Mouse (Mus musculus) liver, embryonic 11.5 days (tissue): ENCODE data around the gene Nfkbib. TPM values are rescaled to one million over a fixed set of nuclear protein-coding genes. Genes with fewer than 3 reads are reported as not detected.

Experiments
- ATAC-seq: fragments of 200-750 bp; cut with Nextera tagmentation; replicated peaks from 2 replicates; pipeline ENCODE4 v1.8.0; 2017; ENCODE audit warnings: moderate number of reproducible peaks, mild to moderate bottlenecking, moderate TSS enrichment, moderate library complexity; ENCODE audit not compliant: low FRiP score
- DNase-seq: peaks from one replicate; pipeline ENCODE4 v3.0.0-alpha.2; 2017; ENCODE audit warnings: low spot score
- H3K27ac ChIP-seq: fragments of 300-500 bp; sonication (generic); 2 replicates; pipeline ENCODE4 v1.5.1; 2014; ENCODE audit warnings: mild to moderate bottlenecking, low read depth, low read length, control low read depth
- H3K27me3 ChIP-seq: fragments of 300-500 bp; sonication (generic); replicated peaks from 2 replicates; pipeline ENCODE4 v1.6.1; 2014; ENCODE audit warnings: low read length, mixed read lengths; ENCODE audit not compliant: control insufficient read depth, insufficient read depth
- H3K36me3 ChIP-seq: fragments of 300-500 bp; sonication (generic); 2 replicates; pipeline ENCODE4 v1.6.1; 2014; ENCODE audit warnings: mild to moderate bottlenecking, low read length, moderate library complexity, mixed read lengths; ENCODE audit not compliant: control insufficient read depth, insufficient read depth
- H3K4me1 ChIP-seq: fragments of 300-500 bp; sonication (generic); replicated peaks from 2 replicates; pipeline ENCODE4 v1.6.1; 2014; ENCODE audit warnings: low read length, mixed read lengths; ENCODE audit not compliant: control insufficient read depth, insufficient read depth
- H3K4me2 ChIP-seq: fragments of 300-500 bp; sonication (generic); 2 replicates; pipeline ENCODE4 v1.6.1; 2014; ENCODE audit warnings: mild to moderate bottlenecking, control low read depth, moderate library complexity
- H3K4me3 ChIP-seq: fragments of 300-500 bp; sonication (generic); 2 replicates; pipeline ENCODE4 v1.5.1; 2014; ENCODE audit warnings: low read depth, low read length, control low read depth
- H3K9ac ChIP-seq: fragments of 300-500 bp; sonication (generic); 2 replicates; pipeline ENCODE4 v1.6.1; 2014; ENCODE audit warnings: low read depth, low read length, control low read depth
- H3K9me3 ChIP-seq: fragments of 300-500 bp; sonication (generic); 2 replicates; pipeline ENCODE4 v1.6.1; 2016; ENCODE audit warnings: low read length, inconsistent platforms, mixed read lengths; ENCODE audit not compliant: control insufficient read depth
- WGBS: fragments of 180-500 bp; shearing (Covaris S2); extraction: QIAGEN DNeasy Blood & Tissue Kit; methylation state at CpG from one replicate; pipeline ENCODE4 v1.1.7; 2014; 5-methylcytosine and 5-hydroxymethylcytosine counted together
- polyA plus RNA-seq: library from polyadenylated mRNA; unstranded; fragments of >200 nt; fragmentation: Nextera tagmentation; extraction: Ambion mirVana; gene quantifications from 2 replicates; pipeline ENCODE4 v1.2.1, GENCODE M21; 2014

Nfkbib gene
- polyA plus RNA-seq, 1 experiment from 2014 or later = 61.4 TPM

GRCm38 (mm10) chr7:28811228-28811627, 43.9 kb upstream of the Nfkbib start:
- ATAC-seq (peak; percentile 48), DNase-seq (peak; percentile 94)
- Histone ChIP-seq H3K9me3 (no peaks in the 10 kb centered on the region), H3K4me1 (peaks cover 40% of the 10 kb centered on the region), H3K36me3 (peaks cover 41% of the 10 kb centered on the region), H3K27ac (peak overlapping the region; percentile 96), H3K4me2 (peak overlapping the region; percentile 91), H3K9ac (peak overlapping the region; percentile 90), H3K27me3 (no peaks in the 10 kb centered on the region), H3K4me3 (peak overlapping the region; percentile 83)
- WGBS = under 1% methylated on average over 40 of the region's 40 CpGs

- H3K4me1 ChIP-seq = peaks cover 35% of the 10 kb centered on the region
- H3K4me3 ChIP-seq = peak overlapping the region; percentile 83
- no peaks in the 10 kb centered on the region for H3K27me3 ChIP-seq
- peak overlapping the region; percentile 100 for H3K4me2 ChIP-seq
- DNase-seq (peak; percentile 99), ATAC-seq (peak; percentile 84)
- under 1% methylated on average over 70 of the region's 70 CpGs for WGBS
- no peaks in the 10 kb centered on the region for H3K9me3 ChIP-seq
- H3K9ac ChIP-seq = peak overlapping the region; percentile 94
- H3K36me3 ChIP-seq = peaks cover 32% of the 10 kb centered on the region
- H3K27ac ChIP-seq = peak overlapping the region; percentile 100
These were observed 43.1 kb upstream of the Nfkbib start for GRCm38 (mm10) chr7:28810107-28811066.

GRCm38 (mm10) chr7:28809401-28810089, 42.2 kb upstream of the Nfkbib start:
- peak overlapping the region; percentile 83 for H3K4me3 ChIP-seq
- H3K4me2 ChIP-seq = peak overlapping the region; percentile 100
- peaks cover 38% of the 10 kb centered on the region for H3K4me1 ChIP-seq
- H3K27ac ChIP-seq = peak overlapping the region; percentile 100
- H3K9me3 ChIP-seq = no peaks in the 10 kb centered on the region
- ATAC-seq (peak; percentile 38), DNase-seq (peak; percentile 86)
- peaks cover 24% of the 10 kb centered on the region for H3K36me3 ChIP-seq
- H3K27me3 ChIP-seq = no peaks in the 10 kb centered on the region
- under 1% methylated on average over 35 of the region's 35 CpGs for WGBS
- peak overlapping the region; percentile 94 for H3K9ac ChIP-seq

- Histone ChIP-seq H3K9ac (peak overlapping the region; percentile 94), H3K9me3 (no peaks in the 10 kb centered on the region), H3K36me3 (peaks cover 18% of the 10 kb centered on the region), H3K4me2 (peak overlapping the region; percentile 100), H3K27ac (peak overlapping the region; percentile 100), H3K27me3 (no peaks in the 10 kb centered on the region), H3K4me1 (peaks cover 39% of the 10 kb centered on the region), H3K4me3 (peak overlapping the region; percentile 83)
- under 1% methylated on average over 32 of the region's 32 CpGs for WGBS
- ATAC-seq (peak; percentile 72), DNase-seq (peak; percentile 91)
These were observed 41.7 kb upstream of the Nfkbib start for GRCm38 (mm10) chr7:28808957-28809393.

- Histone ChIP-seq H3K4me2 (peak within 1 kb of the TSS; percentile 100), H3K27me3 (no peaks in the 10 kb centered on the region), H3K9me3 (no peaks in the 10 kb centered on the region), H3K4me3 (peak within 1 kb of the TSS; percentile 83), H3K36me3 (peaks cover 12% of the 10 kb centered on the region), H3K4me1 (peaks cover 39% of the 10 kb centered on the region), H3K9ac (peak within 1 kb of the TSS; percentile 94), H3K27ac (peak within 1 kb of the TSS; percentile 100)
- DNase-seq (no peak), ATAC-seq (peak; percentile 0; the same call in 1 of the 2 replicates)
- 3% methylated on average over 35 of the region's 35 CpGs for WGBS
These were observed 41.1 kb upstream of the Nfkbib start, which contains the start of gene Hnrnpl for GRCm38 (mm10) chr7:28808221-28808941. TSS of gene Hnrnpl (plus strand) at chr7:28808541.

GRCm38 (mm10) chr7:28807641-28808220, 40.4 kb upstream of the Nfkbib start:
- no peaks in the 10 kb centered on the region for H3K9me3 ChIP-seq
- H3K4me2 ChIP-seq = peak overlapping the region; percentile 100
- peaks cover 7% of the 10 kb centered on the region; the same call in 1 of the 2 replicates for H3K36me3 ChIP-seq
- peak overlapping the region; percentile 94 for H3K9ac ChIP-seq
- ATAC-seq = no peak
- DNase-seq = no peak
- peak overlapping the region; percentile 100 for H3K27ac ChIP-seq
- WGBS = 59% methylated on average over 8 of the region's 8 CpGs
- H3K27me3 ChIP-seq = no peaks in the 10 kb centered on the region
- peak overlapping the region; percentile 83 for H3K4me3 ChIP-seq
- H3K4me1 ChIP-seq = peaks cover 39% of the 10 kb centered on the region

GRCm38 (mm10) chr7:28806869-28807268, 39.6 kb upstream of the Nfkbib start:
- Histone ChIP-seq H3K9ac (no peak overlapping the region), H3K4me3 (no peak overlapping the region), H3K9me3 (no peaks in the 10 kb centered on the region), H3K36me3 (no peaks in the 10 kb centered on the region; the same call in 1 of the 2 replicates), H3K27ac (no peak overlapping the region), H3K27me3 (no peaks in the 10 kb centered on the region), H3K4me1 (peaks cover 39% of the 10 kb centered on the region), H3K4me2 (no peak overlapping the region)
- WGBS = 76% methylated on average over 4 of the region's 4 CpGs
- ATAC-seq (no peak), DNase-seq (no peak)

- H3K27ac ChIP-seq = peak overlapping the region; percentile 91
- H3K27me3 ChIP-seq = no peaks in the 10 kb centered on the region
- peak overlapping the region; percentile 26; the same call in 1 of the 2 replicates for H3K9ac ChIP-seq
- H3K4me2 ChIP-seq = no peak overlapping the region; the same call in 1 of the 2 replicates
- H3K4me1 ChIP-seq = peaks cover 44% of the 10 kb centered on the region
- no peak for DNase-seq
- no peak for ATAC-seq
- WGBS = 40% methylated on average over 4 of the region's 4 CpGs
- no peak overlapping the region for H3K4me3 ChIP-seq
- H3K36me3 ChIP-seq = no peaks in the 10 kb centered on the region
- H3K9me3 ChIP-seq = no peaks in the 10 kb centered on the region
These were observed 36.4 kb upstream of the Nfkbib start for GRCm38 (mm10) chr7:28803756-28804155.
